Mouse (Mus musculus) spleen, adult 10 weeks (tissue): ENCODE measurements around the gene Gm4737. TPM values are rescaled to one million over a fixed set of nuclear protein-coding genes. Genes with fewer than 3 reads are reported as not detected.

ENCODE experiments used
- polyA plus RNA-seq: library from polyadenylated mRNA; stranded (reverse); fragments of 350-450 nt; fragmentation: Illumina TruSeq; extraction: RNeasy Lipid Tissue Mini Kit (QIAGEN cat#74804); gene quantifications from one replicate; pipeline ENCODE4 v1.2.3, GENCODE M21; 2015; ENCODE audit warnings: low replicate concordance; ENCODE audit not compliant: insufficient read depth

Gene Gm4737
- 0.48 TPM for polyA plus RNA-seq

GRCm38 (mm10) chr16:46154832-46155231, at the start of gene Gm4737:
Gene Gm4737, minus strand, starts transcription at chr16:46155077.

GRCm38 (mm10) chr16:46120020-46120419, 34.9 kb downstream of the Gm4737 start, which contains the start of gene Cd96:
Gene Cd96, minus strand, starts transcription at chr16:46120251.

Other genes starting within 250 kb of the Gm4737 start
- gene Phldb2, start 201.5 kb downstream of the Gm4737 start, polyA plus RNA-seq = 21.8 TPM
- gene Plcxd2, start 144.9 kb downstream of the Gm4737 start, polyA plus RNA-seq = 8.5 TPM
- 37.0 TPM for gene Cd96, start 34.8 kb downstream of the Gm4737 start, polyA plus RNA-seq